Mouse (Mus musculus): Measurements from ENCODE around the gene Fibcd1.

DNA sequence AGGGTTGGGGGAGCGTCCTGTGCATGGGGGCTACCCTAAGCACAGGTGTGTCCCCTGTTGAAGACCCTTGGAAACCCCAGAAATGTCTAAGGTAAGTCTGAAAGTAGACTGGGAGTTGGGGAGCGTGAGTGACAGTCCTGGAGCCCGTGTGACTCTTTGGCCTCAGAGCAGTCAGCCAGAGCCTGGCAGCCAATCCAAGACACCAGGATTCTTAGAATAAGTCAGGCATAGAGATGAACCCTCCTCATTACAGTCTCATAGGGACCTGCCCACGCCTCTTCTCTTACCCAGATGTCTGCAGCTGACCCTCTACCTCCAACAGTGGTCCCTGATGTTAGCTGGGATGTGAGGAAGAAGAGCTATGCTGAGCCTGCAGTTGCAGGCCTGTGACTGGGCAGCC, 19.5 kb upstream of the Fibcd1 start:
- TF ChIP-seq CTCF (IDR thresholded peaks at IDR 0.05; ENCODE audit: low read depth), result no peak
- no peak for TF ChIP-seq EP300 (IDR thresholded peaks at IDR 0.05; ENCODE audit: low read depth)

Data from liver, embryonic 14.5 days (tissue).